Mouse (Mus musculus) myocyte (in vitro differentiated cells): ENCODE results near the gene Nr0b2. TPM values are rescaled to one million over a fixed set of nuclear protein-coding genes. Genes with fewer than 3 reads are reported as not detected.

ENCODE experiments used
- H3K27me3 ChIP-seq: one replicate; pipeline ENCODE4 v1.6.1; 2011; ENCODE audit not compliant: control insufficient read depth, insufficient read depth, insufficient read length
- H3K36me3 ChIP-seq: one replicate; pipeline ENCODE4 v1.6.1; 2011; ENCODE audit not compliant: control insufficient read depth, insufficient read depth
- H3K4me2 ChIP-seq: one replicate; pipeline ENCODE4 v1.6.1; 2011; ENCODE audit warnings: low read depth, control low read depth
- H3K4me3 ChIP-seq: one replicate; pipeline ENCODE4 v1.5.1; 2011; ENCODE audit warnings: mild to moderate bottlenecking, control low read depth, moderate library complexity
- H3K79me2 ChIP-seq: one replicate; pipeline ENCODE4 v1.6.1; 2011; ENCODE audit not compliant: control insufficient read depth, insufficient read depth
- H3ac ChIP-seq: one replicate; pipeline ENCODE4 v1.6.1; 2011; ENCODE audit not compliant: control insufficient read depth, insufficient read length
- CEBPB ChIP-seq: IDR thresholded peaks from 2 replicates; pipeline ENCODE4 v1.6.1; 2011; ENCODE audit warnings: mild to moderate bottlenecking, moderate library complexity; ENCODE audit not compliant: poor library complexity, insufficient read depth, severe bottlenecking
- E2F4 ChIP-seq: IDR thresholded peaks from one replicate; pipeline ENCODE4 v1.6.1; 2011; ENCODE audit warnings: mild to moderate bottlenecking, control low read depth, moderate library complexity; ENCODE audit not compliant: insufficient read depth
- MYOD1 ChIP-seq, 3 experiments: IDR thresholded peaks; one replicate each; pipeline ENCODE4 v1.6.1; 2011; ENCODE audit warnings: control low read depth in 2 of 3, low read depth in 2 of 3, mild to moderate bottlenecking in 2 of 3, moderate library complexity in 1 of 3; ENCODE audit not compliant: insufficient read length in 2 of 3, control insufficient read depth in 1 of 3
- POLR2AphosphoS2 ChIP-seq: IDR thresholded peaks from one replicate; pipeline ENCODE4 v1.6.1; 2011; ENCODE audit warnings: low read depth, control low read depth; ENCODE audit not compliant: insufficient read length
- SRF ChIP-seq: IDR thresholded peaks from one replicate; pipeline ENCODE4 v1.6.1; 2011; ENCODE audit warnings: low read depth; ENCODE audit not compliant: control insufficient read depth, insufficient read length
- polyA plus RNA-seq: library from polyadenylated mRNA; unstranded; fragments of >200 nt; fragmentation: generic; extraction: Trizol; gene quantifications from one replicate; pipeline ENCODE4 v1.2.1, GENCODE M21; 2012; ENCODE audit warnings: missing spikeins

The Nr0b2 gene
- polyA plus RNA-seq, 1 experiment: not detected

- peak in 1 of 3 experiments; percentile 46 for TF ChIP-seq MYOD1 (IDR thresholded peaks at IDR 0.05; ENCODE audit: control insufficient read depth in 1 of 3, insufficient read length in 2 of 3, low read depth in 2 of 3)
- TF ChIP-seq POLR2AphosphoS2: no peak
- TF ChIP-seq CEBPB: no peak
- no peak for TF ChIP-seq E2F4
- Histone ChIP-seq H3K36me3 (no peaks in the 10 kb centered on the region), H3K4me2 (peak overlapping the region; percentile 51), H3ac (no peak overlapping the region), H3K79me2 (no peaks in the 10 kb centered on the region), H3K27me3 (no peaks in the 10 kb centered on the region), H3K4me3 (no peak overlapping the region)
These were observed 51.0 kb downstream of the Nr0b2 start for GRCm38 (mm10) chr4:133604175-133604574.

- Histone ChIP-seq H3K4me3 (no peak overlapping the region), H3K27me3 (no peaks in the 10 kb centered on the region), H3K79me2 (no peaks in the 10 kb centered on the region), H3K36me3 (no peaks in the 10 kb centered on the region), H3K4me2 (peak overlapping the region; percentile 27), H3ac (no peak overlapping the region)
- TF ChIP-seq SRF (no peak), MYOD1 (IDR thresholded peaks at IDR 0.05; ENCODE audit: control insufficient read depth in 1 of 3, insufficient read length in 2 of 3, low read depth in 2 of 3) (peak in 2 of 3 experiments; percentile 5 to 21)
These were observed 51.7 kb downstream of the Nr0b2 start for GRCm38 (mm10) chr4:133604856-133605255.

- Histone ChIP-seq H3K4me2 (peak overlapping the region; percentile 27), H3K79me2 (no peaks in the 10 kb centered on the region), H3K4me3 (no peak overlapping the region), H3K27me3 (no peaks in the 10 kb centered on the region), H3K36me3 (no peaks in the 10 kb centered on the region), H3ac (no peak overlapping the region)
- no peak for TF ChIP-seq MYOD1 (IDR thresholded peaks at IDR 0.05; ENCODE audit: control insufficient read depth in 1 of 3, insufficient read length in 2 of 3, low read depth in 2 of 3)
- no peak for TF ChIP-seq E2F4
- TF ChIP-seq POLR2AphosphoS2: no peak
- TF ChIP-seq CEBPB: no peak
These were observed 52.2 kb downstream of the Nr0b2 start for GRCm38 (mm10) chr4:133605330-133605729.

Other genes starting within 250 kb of the Nr0b2 start
- gene Wdtc1, start 199.9 kb upstream of the Nr0b2 start, polyA plus RNA-seq: 53.1 TPM
- gene Slc9a1, start 183.7 kb upstream of the Nr0b2 start, polyA plus RNA-seq: 23.3 TPM
- gene Tent5b, start 73.2 kb upstream of the Nr0b2 start, polyA plus RNA-seq: 3.3 TPM
- gene Trnp1, start 54.8 kb upstream of the Nr0b2 start, polyA plus RNA-seq: 0.37 TPM
- gene Kdf1, start 34.4 kb upstream of the Nr0b2 start, polyA plus RNA-seq: 0.01 TPM
- 130 TPM for gene Nudc, start 7.4 kb upstream of the Nr0b2 start, polyA plus RNA-seq
- gene Gpatch3, start 21.4 kb downstream of the Nr0b2 start, polyA plus RNA-seq: 4.1 TPM
- 32.2 TPM for gene Gpn2, start 31.0 kb downstream of the Nr0b2 start, polyA plus RNA-seq
- gene Sfn, start 48.8 kb downstream of the Nr0b2 start, polyA plus RNA-seq: 0.56 TPM
- 14.3 TPM for gene Zdhhc18, start 96.8 kb downstream of the Nr0b2 start, polyA plus RNA-seq
- 9.8 TPM for gene Pigv, start 119.3 kb downstream of the Nr0b2 start, polyA plus RNA-seq
- 23.2 TPM for gene Arid1a, start 203.4 kb downstream of the Nr0b2 start, polyA plus RNA-seq